Mouse (Mus musculus): Measurements from ENCODE around the gene Espnl.

The Espnl gene

DNA sequence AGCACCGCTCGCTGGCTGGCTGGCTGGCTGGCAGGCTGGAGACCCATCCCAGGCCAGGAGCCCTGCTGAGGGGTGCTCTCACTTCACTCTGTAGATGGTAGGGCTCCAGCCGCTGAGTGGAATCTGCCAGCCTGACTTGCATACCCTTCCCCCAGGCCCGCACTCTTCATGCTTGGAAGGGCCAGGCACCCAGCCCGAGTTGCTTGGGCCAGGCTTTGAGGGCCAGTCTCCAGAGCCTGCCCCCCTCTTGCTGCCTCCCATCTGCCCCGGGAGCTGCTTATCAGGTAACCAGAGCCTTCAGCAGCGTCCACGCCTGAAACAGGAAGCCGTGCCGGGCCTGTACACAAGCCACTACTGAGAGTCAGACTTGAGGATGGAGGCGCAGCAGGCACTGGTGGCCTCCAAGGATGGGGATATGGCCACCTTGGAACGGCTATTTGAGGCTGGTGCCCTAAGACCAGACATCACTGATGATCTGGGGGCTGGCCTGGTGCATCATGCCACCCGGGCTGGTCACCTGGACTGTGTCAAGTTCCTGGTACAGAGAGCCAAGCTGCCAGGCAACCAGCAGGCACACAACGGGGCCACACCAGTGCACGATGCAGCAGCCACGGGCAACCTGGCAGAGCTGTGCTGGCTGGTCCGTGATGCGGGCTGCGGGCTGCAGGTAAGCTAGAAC is at the start of gene Espnl:
Gene Espnl (plus strand): TSS at position 316 of the 679 bp plus-strand sequence.
- DNase-seq = peak; percentile 32

DNA sequence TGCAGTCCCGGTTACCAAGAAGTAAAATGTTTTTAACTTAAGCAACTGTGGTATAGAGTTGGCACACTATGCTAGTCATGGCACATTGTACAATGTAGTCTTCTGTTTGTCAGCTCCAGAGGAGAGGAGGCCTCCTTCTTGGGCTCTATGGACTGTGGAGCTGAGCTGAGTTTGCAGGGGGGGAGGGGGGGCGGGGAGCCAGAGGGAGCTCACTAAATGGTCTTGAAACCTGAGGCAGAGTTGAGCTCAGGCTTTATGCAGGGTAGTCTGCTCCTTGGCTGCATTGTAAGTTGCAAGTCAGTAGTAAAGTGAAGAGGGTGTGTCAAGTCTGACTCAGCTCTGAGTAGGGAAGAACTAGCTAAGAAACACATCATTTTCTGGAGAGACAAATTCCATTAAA is 49.6 kb upstream of the Espnl start:
- DNase-seq = no peak

DNA sequence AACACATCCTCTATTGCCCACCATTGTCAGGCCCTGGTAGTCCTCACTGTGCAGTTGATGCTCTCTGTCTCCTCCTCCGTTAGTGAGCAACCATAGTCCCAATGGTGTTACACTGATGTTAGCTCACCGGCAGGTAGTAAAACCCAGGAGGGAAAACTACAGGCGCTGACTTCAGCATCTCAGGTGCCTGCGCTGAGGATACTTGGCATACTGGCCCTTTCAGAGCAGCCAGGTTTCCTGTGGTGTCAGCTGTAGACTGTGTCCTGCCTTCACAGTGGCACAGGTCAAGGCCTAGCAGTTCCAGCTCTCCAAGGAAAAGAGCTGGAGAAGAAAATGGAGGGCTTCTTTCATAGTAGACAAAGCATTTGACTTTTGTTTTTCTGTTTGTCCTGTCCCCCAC is 45.3 kb upstream of the Espnl start:
- peak; percentile 18 for DNase-seq

DNA sequence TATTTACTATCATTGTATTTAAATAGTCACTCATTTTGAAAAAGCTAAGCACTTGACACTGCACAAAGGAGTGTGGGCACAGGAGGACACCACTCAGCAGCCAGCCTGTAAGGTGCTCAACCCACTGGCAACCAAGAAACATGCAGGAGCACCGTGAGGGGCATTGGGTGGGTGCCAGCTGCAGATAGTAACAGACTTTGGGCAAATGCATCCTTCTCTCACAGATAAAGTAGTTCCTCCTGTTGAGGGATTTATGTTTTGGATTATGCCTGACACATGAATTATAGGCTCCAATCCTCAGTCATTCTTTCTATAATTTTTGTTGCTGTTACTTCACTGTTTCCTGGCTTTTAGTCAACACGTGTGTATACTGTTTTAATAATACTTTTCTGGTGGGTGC is 44.4 kb upstream of the Espnl start:
- no peak for DNase-seq

DNA sequence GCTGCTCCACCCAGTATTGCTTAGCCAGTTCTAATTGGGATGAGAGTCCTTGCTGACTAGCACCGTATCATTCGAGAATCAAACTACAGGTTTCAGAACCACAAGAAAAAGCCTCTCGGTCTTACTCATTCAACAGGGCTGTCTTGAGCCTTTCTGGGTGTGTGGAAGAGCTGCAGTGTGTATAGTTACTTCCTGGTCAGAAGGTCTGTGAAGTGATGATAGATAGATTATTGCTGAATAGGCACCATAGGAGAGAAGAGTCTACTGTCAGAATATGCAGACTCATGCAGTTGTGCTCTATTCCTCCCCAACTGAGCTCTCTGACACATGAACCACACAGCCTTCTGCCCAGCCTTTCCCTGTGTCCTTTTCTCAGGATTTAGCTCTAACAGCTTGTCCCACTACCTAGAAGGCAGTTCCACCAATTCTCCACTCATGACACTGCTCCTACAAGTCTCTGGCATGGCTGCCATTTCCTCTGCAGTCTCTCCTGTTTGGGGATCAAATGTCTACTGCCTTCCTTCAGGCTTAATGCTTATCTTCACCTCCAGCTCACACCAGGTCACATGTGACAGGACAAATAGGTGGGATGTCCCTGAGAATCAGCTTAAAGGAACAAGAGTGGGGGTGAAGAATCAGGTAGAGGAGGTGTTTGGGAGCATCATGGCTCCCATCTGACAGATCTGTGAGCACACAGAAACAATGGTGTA is 43.3 kb upstream of the Espnl start:
- no peak for DNase-seq

DNA sequence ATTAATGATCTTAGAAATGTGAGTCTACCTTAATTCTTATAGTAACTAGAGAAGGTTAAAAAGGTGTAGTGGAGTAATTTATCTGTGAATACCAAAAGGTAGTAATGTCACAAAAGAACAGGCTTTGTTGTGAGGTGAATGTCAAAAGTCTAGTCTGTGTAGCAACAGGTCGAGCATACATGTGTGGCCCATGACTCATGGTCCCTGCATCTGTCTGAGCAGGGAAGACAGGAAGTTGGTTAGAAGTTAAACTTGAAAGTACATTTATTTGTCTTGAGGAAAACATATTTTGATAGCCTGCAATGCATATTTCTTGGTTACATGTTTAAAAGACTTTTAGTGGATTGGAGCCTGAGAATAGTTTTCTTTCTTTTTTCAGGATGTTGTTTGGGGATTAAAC is 42.7 kb upstream of the Espnl start:
- DNase-seq = no peak

DNA sequence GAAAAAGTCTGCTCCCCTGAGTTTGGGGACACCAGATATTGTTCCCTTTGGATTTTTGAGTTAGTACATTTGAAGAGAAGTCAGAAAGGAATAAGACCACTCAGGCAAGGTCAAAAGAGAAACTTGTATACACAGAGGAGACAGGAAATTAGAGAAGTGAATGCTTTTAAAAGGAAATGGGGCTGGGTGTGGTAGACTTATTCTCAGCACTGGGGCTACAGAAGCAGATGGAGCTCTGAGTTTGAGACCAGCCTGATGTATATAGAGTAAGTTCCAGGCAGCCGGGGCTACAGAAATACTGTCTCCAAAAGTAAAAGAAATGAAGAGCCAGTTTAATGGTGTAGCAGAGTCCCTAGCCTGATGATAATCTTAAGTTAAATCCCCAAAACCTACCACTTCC is 39.3 kb upstream of the Espnl start:
- DNase-seq = no peak

DNA sequence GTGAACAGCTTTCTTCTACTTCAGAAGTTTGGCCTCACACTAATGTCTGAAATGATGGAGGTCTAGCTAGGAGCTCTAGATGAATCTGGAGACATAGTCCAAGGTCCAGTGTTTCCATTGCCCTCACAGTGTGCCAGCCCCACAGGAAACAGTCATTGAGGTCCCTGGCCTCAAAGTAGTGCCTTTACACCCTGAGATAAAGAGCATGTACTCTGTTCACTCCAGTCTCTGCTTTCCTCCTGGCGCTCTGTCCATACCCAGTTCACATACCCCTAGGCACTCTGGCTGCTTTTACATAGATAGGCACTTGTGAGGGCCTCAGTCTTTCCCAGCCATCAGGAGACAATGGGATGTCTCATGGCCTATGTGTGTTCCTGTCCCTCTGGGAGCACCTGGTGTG is 32.5 kb upstream of the Espnl start:
- DNase-seq = no peak

DNA sequence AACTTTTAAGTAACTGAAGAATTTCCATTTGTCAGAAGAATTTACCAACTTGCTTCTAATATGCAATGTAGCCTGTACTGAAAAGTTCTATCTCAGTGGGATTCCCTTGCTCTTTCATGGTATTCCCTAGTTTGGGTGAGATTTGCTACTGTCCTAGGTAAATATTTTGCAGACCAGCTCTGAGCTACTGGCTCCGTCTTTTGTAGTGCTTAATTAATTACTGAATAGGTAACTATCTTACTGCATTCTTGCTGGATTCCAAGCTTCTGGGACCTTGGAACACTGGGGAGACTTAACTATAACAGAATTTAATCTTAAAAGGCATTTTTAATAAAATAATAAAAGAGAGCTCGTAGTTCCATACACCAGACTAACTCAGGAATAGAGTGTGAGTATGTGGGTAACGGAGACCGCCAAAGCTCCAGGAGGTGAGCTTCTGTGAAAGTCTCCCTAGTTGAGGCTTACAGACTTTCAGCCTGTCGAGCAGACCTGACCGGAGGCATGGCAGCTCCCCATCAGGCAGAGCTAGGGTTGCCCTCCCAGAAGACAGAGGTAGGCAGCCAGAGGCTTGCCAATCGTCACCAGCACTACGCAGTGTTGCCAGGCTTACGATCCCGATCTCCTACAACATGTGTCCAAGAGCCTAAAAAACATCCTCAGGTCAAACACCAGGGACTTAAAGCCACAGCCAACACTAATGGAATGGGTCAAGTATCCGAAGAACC is 29.6 kb upstream of the Espnl start:
- DNase-seq = no peak

DNA sequence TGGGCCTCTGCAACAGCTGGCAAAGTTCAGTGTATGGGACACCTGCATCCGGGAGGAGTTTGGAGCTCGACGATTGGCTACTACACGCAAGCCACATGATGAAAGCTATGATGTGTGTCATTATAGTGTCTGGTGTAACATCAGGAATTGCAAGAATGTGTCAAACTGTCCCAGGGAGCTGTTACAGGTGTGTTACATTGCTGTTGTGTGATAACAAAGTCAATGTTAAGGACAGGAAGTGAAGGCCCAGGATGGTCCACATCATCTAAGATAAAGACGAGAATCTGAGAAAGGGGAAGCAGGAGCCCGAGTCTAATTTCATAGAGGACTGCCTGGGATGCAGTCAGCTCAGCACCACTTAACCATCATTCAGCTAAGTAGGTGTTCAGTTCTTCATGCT is 26.3 kb upstream of the Espnl start:
- no peak for DNase-seq

DNA sequence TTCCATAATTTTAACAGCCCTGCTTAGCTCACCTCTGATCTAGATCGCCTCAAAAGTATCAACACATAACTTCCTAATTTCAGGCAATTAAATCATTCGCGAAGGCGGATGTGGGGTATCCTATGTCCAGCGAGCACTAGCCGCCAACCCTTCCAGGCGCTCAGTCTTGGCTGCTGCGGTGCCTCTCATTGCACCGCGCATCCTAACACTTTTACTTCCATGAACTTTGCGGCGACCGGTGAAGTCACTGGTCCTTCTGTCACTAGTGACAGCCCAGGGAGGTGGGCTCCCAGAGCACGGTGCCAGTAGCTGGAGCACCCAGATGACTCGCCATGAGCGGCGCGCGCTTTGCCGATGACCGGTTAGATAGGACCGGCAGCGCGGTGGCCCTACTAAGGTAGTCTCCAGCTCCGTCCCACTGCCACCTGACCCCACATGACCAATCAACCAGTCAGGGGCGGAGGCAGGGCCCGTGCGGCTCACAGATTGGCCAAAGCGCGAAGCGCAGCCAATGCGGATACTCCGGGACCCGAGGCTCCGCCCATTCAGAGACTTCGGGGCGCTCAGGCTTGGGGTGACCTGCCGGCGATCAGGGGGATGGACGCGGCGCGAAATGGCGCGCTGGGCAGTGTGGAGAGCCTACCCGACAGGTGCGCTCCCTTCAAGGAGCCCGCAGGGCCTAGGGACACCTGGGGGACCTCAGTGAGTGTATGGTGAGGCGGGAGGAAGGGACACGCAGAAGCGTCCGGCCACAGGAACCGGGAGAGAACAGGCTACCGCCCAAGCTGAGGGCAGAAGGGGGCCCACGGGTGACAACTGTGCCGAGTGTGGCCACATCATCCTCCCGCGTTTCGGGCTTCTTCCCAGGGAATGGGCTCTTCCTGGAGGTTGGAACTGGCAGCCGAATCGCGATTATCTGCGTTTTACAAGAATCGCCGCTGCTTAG is 23.8 kb upstream of the Espnl start, which contains the start of gene Scly:
Gene Scly (plus strand): TSS at position 540 of the 946 bp plus-strand sequence.
- DNase-seq = peak; percentile 96

DNA sequence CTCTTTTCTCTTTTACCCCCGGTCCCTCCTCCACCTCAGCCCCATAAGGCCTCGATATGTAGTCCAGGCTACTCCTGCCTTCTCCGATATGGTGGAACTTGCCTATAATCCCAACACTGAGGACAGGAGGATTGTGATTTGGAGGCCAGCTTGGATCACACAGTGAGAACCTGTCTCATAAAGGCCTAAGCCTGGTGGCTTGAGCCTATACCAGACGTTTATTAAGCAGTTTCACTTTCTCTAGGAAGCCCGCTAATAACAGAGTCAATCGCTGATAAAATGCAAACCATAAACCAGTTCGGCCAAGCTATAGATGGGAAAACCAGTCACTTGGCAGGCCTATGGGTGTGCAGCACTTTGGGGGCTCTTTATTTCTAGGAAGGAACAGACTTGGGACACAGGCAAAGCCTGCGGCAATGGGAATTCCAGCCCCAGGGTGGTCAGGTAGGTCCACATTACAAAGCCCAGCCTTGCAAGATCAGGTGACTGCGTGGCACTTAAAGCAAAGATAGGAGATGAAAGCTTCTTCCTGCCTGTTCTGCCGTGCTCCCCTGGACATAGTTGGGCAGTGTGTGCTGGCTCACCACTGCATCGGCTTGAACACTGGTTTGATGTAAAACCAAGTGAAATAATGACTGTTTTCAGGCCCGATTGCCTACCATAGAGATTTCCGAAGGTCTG is 22.7 kb upstream of the Espnl start:
- no peak for DNase-seq

DNA sequence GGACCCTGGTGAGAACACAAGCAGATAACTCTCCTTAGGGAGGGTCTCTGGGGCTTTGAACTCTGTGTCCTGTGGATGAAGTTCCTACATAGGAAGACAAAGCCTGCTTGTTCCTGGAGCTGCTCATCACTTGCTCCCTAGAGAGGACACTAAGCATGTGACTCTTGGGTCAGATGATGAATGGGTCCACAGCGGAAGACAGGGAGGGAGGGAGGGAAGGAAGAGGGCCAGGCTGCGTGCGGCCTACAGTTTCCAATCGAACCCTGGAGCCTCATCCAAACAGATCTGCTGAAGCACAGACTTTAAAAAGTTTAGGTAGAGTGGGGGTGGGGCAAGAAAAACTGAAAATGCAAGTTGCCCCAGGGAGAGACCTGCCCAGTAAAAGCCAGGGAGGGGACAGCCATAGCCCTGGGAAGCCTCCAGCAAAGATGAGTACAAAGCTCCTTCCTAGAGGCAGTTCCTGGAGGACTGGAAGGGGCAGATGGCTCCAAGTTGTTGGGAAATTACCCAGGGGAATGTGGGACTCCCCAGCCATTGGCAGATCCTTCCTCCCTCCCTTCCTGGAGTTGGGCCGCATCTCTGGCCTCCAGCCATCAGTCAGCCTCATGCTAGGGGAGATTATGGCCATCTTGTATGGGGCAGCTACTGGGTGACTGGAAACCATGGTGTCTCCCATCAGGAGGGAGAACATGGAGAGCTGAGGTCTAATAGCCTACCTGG is 22.0 kb upstream of the Espnl start:
- DNase-seq = peak; percentile 51

DNA sequence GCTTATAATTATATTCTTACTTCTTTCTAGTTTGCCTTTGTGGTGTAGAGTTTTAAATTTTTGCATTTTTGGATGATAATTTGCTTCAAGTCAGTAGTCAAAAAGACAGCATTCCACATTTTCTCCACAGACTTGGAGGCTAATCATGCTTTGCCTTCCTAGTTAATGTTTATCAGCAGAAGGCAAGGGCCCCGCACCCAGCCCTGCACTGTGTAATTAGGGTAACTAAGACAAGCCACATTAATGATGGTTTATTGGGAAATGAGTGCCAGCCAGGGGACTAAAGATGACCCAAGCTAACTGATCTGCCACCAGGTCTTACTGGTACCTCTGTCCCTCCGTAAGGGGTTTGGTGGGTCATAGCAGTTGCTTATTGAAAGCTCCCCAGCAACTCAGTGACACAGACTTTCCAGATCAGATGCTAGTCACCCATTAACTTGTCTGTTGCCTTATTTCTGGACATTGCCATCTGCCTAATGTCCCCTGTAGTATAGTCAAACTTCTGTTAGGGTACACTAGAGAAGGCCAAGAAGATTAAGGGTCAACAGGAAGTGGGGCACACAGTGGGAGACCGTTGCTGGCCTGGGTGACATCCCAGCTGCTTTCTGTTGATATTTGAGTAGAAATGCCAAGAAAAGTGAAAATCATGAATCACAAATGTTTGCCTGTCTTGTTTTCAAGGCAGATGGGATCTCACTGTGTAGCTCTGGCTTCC is 20.5 kb upstream of the Espnl start:
- no peak for DNase-seq

DNA sequence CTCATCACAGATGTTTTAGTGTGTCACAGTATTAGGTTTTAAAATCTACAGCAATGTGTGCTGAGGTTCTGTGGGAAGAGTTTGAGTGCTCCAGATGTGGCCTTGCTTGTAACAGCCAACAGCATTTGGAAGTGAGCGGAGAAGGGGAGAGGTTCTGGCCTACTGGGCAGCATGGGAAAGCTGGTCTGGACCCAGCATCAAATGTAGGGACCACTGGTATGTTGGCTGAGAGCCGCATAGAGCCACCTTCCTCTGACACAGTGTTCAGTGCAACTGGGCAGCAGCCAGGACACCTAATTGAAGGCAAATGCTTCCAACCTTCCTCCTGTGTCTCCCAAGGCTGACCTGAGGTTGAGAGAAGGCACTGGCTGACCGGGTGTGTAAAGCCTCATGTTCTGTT is 19.9 kb upstream of the Espnl start:
- DNase-seq = no peak

DNA sequence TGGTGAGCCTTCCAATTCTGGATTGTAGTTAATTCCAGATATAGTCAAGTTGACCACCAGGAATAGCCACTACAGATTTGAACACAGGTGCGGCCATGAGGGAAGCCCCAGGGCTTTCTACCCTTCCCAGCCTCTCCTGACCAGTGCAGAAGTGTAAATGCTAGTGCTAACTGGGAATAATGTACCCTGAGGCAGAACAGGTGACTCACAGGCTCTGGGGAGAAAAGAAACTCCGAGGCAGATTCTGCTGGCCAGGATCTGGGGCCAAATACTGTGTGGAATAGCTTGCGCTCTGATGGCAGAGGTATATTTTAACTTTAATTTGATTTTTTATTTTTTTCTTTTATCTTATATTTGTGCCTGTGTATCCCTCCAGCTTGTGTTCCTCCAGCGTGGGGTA is 17.3 kb upstream of the Espnl start:
- DNase-seq = no peak

DNA sequence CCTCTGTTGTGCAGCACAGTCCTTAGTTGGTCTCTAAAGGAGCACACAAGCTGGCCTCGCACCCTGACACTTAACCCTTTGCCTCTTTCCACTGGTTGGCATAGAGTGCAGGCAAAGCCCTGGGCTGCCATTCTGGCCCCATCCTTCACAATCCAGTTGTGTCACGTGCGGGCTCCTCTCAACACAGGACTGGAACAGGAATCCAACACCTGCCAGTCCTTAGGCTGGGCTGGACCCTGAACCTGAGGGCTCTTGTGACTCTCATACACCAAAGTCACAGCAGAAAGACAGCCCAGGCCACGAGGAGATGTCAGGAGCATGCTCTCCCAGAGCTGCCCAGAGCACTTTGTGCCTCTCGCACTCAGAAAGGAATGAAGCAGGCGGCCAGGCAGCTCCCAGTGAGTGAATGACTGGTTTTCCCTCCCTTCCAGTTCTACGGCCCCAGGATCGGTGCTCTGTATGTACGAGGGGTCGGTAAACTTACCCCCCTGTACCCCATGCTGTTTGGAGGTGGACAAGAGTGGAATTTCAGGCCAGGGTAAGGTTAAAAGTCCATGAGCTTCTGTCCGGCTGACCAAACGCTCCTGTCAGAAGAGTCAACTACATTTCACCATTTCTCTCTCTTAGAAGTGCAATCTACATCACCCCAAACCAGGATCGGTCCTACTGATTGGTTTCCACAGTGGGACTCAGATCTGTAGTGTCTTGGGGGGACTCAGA is 12.3 kb upstream of the Espnl start:
- no peak for DNase-seq

DNA sequence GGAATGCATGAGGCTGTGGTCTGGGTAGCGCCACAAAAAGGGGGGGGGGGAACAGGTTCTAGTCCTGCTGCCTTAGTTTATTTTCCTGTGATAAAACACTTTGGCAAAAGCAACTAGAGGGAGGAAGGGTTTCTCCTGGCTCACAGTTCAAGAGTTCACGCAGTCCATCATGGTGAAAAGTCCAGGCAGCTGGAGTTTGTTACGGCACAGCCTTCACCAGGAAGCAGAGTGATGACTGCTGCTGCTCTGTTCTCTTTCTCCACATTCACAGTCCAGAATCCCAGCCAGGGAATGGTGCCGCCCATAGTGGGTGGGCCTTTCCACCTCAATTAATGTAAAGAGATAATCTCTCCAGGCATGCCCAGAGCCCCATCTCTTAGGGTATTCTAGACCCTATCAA is 9.6 kb upstream of the Espnl start:
- DNase-seq = no peak

DNA sequence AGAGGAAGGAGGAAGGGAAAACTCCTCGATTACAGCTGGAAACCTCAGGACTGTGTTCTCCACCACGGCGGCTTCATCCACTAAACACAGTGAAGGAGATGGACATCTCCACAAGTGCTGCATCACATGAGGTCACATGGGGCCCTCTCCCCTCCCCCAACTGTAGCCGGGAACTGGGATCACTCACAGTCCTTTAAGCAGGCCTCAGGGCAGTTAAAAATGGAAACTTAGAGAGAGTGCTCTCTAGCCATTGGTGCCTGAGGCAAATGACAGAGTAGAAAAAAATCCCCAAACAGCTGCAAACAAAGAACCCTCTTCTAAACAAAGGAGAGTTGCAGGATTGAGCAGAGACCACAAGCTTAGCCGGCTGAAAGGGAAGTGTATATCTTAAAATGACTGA is 8.6 kb upstream of the Espnl start:
- DNase-seq = no peak

DNA sequence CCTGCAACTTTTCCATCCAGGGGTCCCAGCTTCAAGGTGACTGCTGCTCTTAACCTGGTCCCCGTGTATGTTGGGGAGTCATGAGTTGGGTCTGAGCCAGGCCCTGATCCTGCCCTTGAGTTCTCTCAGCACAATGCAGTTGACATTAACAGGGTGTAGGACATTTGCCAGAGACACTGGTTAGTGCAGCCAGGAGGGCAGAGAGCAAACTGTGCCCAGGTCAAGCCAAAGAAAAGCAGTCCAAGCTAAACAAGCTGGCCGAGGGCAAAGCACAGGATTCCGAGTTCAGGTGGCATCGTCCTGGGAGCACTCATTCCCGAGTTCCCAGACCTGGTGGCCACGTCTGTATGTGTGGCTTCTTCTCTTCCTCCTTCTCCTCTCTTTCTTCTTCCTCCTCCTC is 4.2 kb upstream of the Espnl start:
- DNase-seq = no peak

Measured in cerebellum, adult 11-12 months (tissue).